Mouse (Mus musculus) liver, adult 2 months (tissue): ENCODE measurements around the gene Pdk2. TPM values are rescaled to one million over a fixed set of nuclear protein-coding genes. Genes with fewer than 3 reads are reported as not detected.
A peak's percentile ranks its signal among the peaks of the same experiment; 100 is the strongest.
"Not testable (repeated sequence)": the region's sequence is repeated elsewhere in the genome, so short reads cannot be mapped to it uniquely, and the experiment has no call there.

Experiments used
- DNase-seq: peaks from one replicate; pipeline ENCODE4 v3.0.0-alpha.2; 2011; ENCODE audit warnings: low read depth, low spot score; ENCODE audit errors: extremely low read depth
- H3K27ac ChIP-seq: fragments of 200-500 bp; replicated peaks from 2 replicates; pipeline ENCODE4 v1.5.1; 2012; ENCODE audit warnings: low read depth, mild to moderate bottlenecking, control low read depth, inconsistent platforms, low read length; ENCODE audit not compliant: insufficient read depth
- H3K27me3 ChIP-seq: fragments of 200-500 bp; 2 replicates; pipeline ENCODE4 v1.6.1; 2012; ENCODE audit warnings: mild to moderate bottlenecking, moderate library complexity, low read length, inconsistent platforms; ENCODE audit not compliant: control insufficient read depth, insufficient read depth
- H3K36me3 ChIP-seq: fragments of 200-500 bp; 2 replicates; pipeline ENCODE4 v1.6.1; 2012; ENCODE audit warnings: low read length, inconsistent platforms; ENCODE audit not compliant: control insufficient read depth, insufficient read depth
- H3K4me1 ChIP-seq: fragments of 200-500 bp; 2 replicates; pipeline ENCODE4 v1.6.1; 2011; ENCODE audit warnings: low read length; ENCODE audit not compliant: control insufficient read depth, insufficient read depth
- H3K4me3 ChIP-seq: fragments of 200-500 bp; 2 replicates; pipeline ENCODE4 v1.5.1; 2011; ENCODE audit warnings: low read depth, mild to moderate bottlenecking, control low read depth, low read length, moderate library complexity; ENCODE audit not compliant: insufficient read depth
- H3K79me2 ChIP-seq: fragments of 200-500 bp; 2 replicates; pipeline ENCODE4 v1.6.1; 2012; ENCODE audit warnings: inconsistent platforms, mild to moderate bottlenecking, low read length, moderate library complexity; ENCODE audit not compliant: control insufficient read depth, insufficient read depth
- H3K9ac ChIP-seq: fragments of 200-500 bp; 2 replicates; pipeline ENCODE4 v1.6.1; 2012; ENCODE audit warnings: low read depth, mild to moderate bottlenecking, control low read depth, inconsistent platforms, low read length
- CTCF ChIP-seq: fragments of 200-500 bp; IDR thresholded peaks from 2 replicates; pipeline ENCODE4 v1.5.1; 2011; ENCODE audit warnings: low read depth, low read length, control low read depth
- POLR2A ChIP-seq: fragments of 200-500 bp; IDR thresholded peaks from 2 replicates; pipeline ENCODE4 v1.6.1; 2011; ENCODE audit warnings: low read length, control low read depth; ENCODE audit not compliant: insufficient read depth; ENCODE audit errors: extremely low read depth
- WGBS: fragments of 180-500 bp; shearing (Covaris S2); methylation state at CpG from one replicate; pipeline ENCODE4 v1.1.7; 2018; 5-methylcytosine and 5-hydroxymethylcytosine counted together
- polyA plus RNA-seq: library from polyadenylated mRNA; depleted of rRNA; stranded (reverse); fragments of >200 nt; gene quantifications from 2 replicates; pipeline ENCODE4 v1.2.3, GENCODE M21; 2012
- total RNA-seq: library from RNA; depleted of rRNA; stranded (reverse); fragments of >200 nt; gene quantifications from 2 replicates; pipeline ENCODE4 v1.2.3, GENCODE M21; 2014

The Pdk2 gene
- total and polyA plus RNA-seq, 2 experiments: 17.7 to 101 TPM

DNA sequence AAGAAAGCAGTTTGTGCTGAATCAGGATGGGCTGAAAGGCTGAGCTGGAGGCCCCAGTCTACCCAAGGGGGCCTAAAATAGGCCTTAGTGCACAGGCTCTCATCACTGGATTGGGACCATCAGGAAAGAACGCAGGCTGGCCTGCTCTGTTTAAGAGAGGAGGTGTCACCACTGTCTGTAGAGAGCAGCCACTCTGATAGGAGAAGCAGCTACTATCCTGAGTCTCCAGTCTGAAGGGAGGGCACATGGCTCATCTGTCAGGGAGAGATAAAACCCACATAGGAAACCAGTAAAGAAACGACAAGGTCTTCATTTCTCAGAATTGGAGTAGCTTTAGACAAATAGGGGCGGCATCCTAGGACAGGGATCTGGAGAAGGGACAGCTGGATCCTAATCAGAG, 29.1 kb downstream of the Pdk2 start:
- Histone ChIP-seq H3K4me1 (no peaks in the 10 kb centered on the region), H3K79me2 (no peaks in the 10 kb centered on the region), H3K36me3 (no peaks in the 10 kb centered on the region), H3K27ac (no peak overlapping the region), H3K4me3 (no peak overlapping the region), H3K27me3 (peaks cover 6% of the 10 kb centered on the region; the same call in 1 of the 2 replicates), H3K9ac (no peak overlapping the region)
- WGBS: 40% methylated on average over 3 of the region's 3 CpGs
- DNase-seq: no peak
- TF ChIP-seq CTCF (no peak), POLR2A (no peak)

DNA sequence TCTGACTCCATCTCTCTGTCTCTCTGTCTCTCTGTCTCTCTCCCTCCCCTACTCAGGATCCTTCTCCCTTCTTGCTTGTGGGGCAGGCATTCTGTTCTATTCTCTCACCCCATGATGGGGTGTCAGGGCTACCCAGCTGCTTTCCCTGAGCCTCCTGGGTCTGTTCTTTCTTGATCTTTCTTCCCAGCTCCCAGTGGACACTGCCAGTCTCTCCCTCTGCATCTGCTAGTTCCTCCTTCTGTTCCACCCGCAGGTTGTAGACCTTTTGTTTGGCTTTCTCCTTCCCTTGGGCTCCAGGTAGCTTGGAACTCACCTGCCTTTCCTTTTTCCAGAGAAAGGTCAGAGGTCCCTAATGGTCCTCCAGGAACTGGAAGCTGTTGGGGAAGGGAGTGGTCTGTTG, 29.7 kb downstream of the Pdk2 start:
- Histone ChIP-seq H3K27ac (no peak overlapping the region), H3K4me1 (0 out of 2 replicates have a peak, but pooled peaks cover 3% of the 10 kb centered on the region), H3K9ac (no peak overlapping the region), H3K27me3 (peaks cover 6% of the 10 kb centered on the region; the same call in 1 of the 2 replicates), H3K4me3 (no peak overlapping the region), H3K36me3 (no peaks in the 10 kb centered on the region), H3K79me2 (no peaks in the 10 kb centered on the region)
- TF ChIP-seq CTCF: no peak
- no peak for TF ChIP-seq POLR2A
- WGBS: 39% methylated on average over 1 of the region's 1 CpGs
- DNase-seq: no peak

DNA sequence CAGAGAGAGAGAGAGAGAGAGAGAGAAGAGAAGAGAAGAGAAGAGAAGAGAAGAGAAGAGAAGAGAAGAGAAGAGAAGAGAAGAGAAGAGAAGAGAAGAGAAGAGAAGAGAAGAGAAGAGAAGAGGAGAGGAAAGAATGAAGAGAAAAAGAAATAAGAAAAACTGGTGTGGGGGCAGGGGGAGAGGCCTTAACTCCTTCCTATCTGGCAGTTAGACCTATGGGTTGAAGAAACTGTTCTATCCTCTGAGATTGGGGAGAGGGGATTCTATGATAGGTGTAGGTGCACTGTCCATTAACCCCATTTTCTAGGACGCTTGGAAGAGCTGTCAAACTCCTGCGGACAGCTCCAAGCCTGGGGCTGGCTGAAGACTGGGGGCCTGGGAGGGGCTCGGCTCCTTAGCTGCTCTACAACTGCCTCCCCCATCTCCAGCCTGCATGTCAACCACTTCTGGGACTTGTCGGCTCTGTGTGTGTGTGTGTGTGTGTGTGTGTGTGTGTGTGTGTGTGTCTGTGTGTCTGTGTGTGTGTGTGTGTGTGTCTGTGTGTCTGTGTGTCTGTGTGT, 30.2 kb downstream of the Pdk2 start:
- DNase-seq, H3K4me3 ChIP-seq, H3K27me3 ChIP-seq, H3K27ac ChIP-seq, H3K4me1 ChIP-seq, H3K36me3 ChIP-seq, H3K9ac ChIP-seq, H3K79me2 ChIP-seq: not testable (repeated sequence)
- WGBS: 50% methylated on average over 4 of the region's 4 CpGs

GRCm38 (mm10) chr11:95010141-95010739, 30.9 kb downstream of the Pdk2 start:
- Histone ChIP-seq H3K4me3 (peak overlapping the region; percentile 43; the same call in 1 of the 2 replicates), H3K9ac (no peak overlapping the region), H3K4me1 (0 out of 2 replicates have a peak, but pooled peaks cover 3% of the 10 kb centered on the region), H3K79me2 (no peaks in the 10 kb centered on the region), H3K36me3 (no peaks in the 10 kb centered on the region), H3K27ac (no peak overlapping the region), H3K27me3 (peaks cover 6% of the 10 kb centered on the region; the same call in 1 of the 2 replicates)
- 10% methylated on average over 27 of the region's 40 CpGs for WGBS
- TF ChIP-seq POLR2A: no peak
- TF ChIP-seq CTCF: no peak
- no peak for DNase-seq

- WGBS: under 1% methylated on average over 27 of the region's 32 CpGs
These were observed 31.5 kb downstream of the Pdk2 start, which contains the start of gene Samd14 for GRCm38 (mm10) chr11:95009629-95010014. TSS of gene Samd14 (plus strand) at chr11:95009879.

More at GRCm38 (mm10) chr11:95009629-95010014, 31.5 kb downstream of the Pdk2 start, which contains the start of gene Samd14:
- TF ChIP-seq CTCF: no peak
- no peak for TF ChIP-seq POLR2A
- H3K4me3 ChIP-seq: peak within 1 kb of the TSS; percentile 43
- DNase-seq: no peak
- no peaks in the 10 kb centered on the region for H3K79me2 ChIP-seq
- H3K27me3 ChIP-seq: peaks cover 6% of the 10 kb centered on the region; the same call in 1 of the 2 replicates
- peak within 1 kb of the TSS; percentile 12; the same call in 1 of the 2 replicates for H3K9ac ChIP-seq
- H3K36me3 ChIP-seq: no peaks in the 10 kb centered on the region
- H3K4me1 ChIP-seq: 0 out of 2 replicates have a peak, but pooled peaks cover 3% of the 10 kb centered on the region
- no peak within 1 kb of the TSS for H3K27ac ChIP-seq
